Mouse (Mus musculus): ENCODE data around the gene Stk38l. TPM values are rescaled to one million over a fixed set of nuclear protein-coding genes. Genes with fewer than 3 reads are reported as not detected.
"Not testable (repeated sequence)": the region's sequence is repeated elsewhere in the genome, so short reads cannot be mapped to it uniquely, and the experiment has no call there.

Gene Stk38l
- polyA plus RNA-seq, 1 experiment, result 0.59 TPM

- Histone ChIP-seq H3K27me3 (replicated peaks) (no peaks in the 10 kb centered on the region), H3K9me3 (no peaks in the 10 kb centered on the region), H3K4me1 (peaks cover 74% of the 10 kb centered on the region), H3K36me3 (replicated peaks; ENCODE audit: low read length) (peaks cover 39% of the 10 kb centered on the region), H3K4me3 (replicated peaks) (no peak overlapping the region)
- no peak for TF ChIP-seq GATA1 (IDR thresholded peaks at IDR 0.05; ENCODE audit: borderline replicate concordance, low read length)
- no peak for TF ChIP-seq FLI1 (IDR thresholded peaks at IDR 0.05; ENCODE audit: low read length)
Measured at GRCm38 (mm10) chr6:146732232-146732631, 7.4 kb downstream of the Stk38l start.

- TF ChIP-seq FLI1 (IDR thresholded peaks at IDR 0.05; ENCODE audit: low read length), result no peak
- no peak for TF ChIP-seq GATA1 (IDR thresholded peaks at IDR 0.05; ENCODE audit: borderline replicate concordance, low read length)
Measured at GRCm38 (mm10) chr6:146732676-146733075, 7.9 kb downstream of the Stk38l start.

GRCm38 (mm10) chr6:146733554-146733953 is 8.8 kb downstream of the Stk38l start:
- Histone ChIP-seq H3K4me3 (replicated peaks) (no peak overlapping the region), H3K9me3 (no peaks in the 10 kb centered on the region), H3K36me3 (replicated peaks; ENCODE audit: low read length) (peaks cover 35% of the 10 kb centered on the region), H3K4me1 (peaks cover 71% of the 10 kb centered on the region), H3K27me3 (replicated peaks) (no peaks in the 10 kb centered on the region)
- TF ChIP-seq FLI1 (IDR thresholded peaks at IDR 0.05; ENCODE audit: low read length), result no peak
- no peak for TF ChIP-seq GATA1 (IDR thresholded peaks at IDR 0.05; ENCODE audit: borderline replicate concordance, low read length)

More at GRCm38 (mm10) chr6:146732676-146733075, 7.9 kb downstream of the Stk38l start:
- H3K36me3 ChIP-seq (replicated peaks; ENCODE audit: low read length), result peaks cover 35% of the 10 kb centered on the region
- H3K4me1 ChIP-seq, result peaks cover 73% of the 10 kb centered on the region
- no peaks in the 10 kb centered on the region for H3K27me3 ChIP-seq (replicated peaks)
- no peaks in the 10 kb centered on the region for H3K9me3 ChIP-seq
- no peak overlapping the region for H3K4me3 ChIP-seq (replicated peaks)

GRCm38 (mm10) chr6:146738889-146739288 is 14.1 kb downstream of the Stk38l start:
- Histone ChIP-seq H3K4me1 (peaks cover 84% of the 10 kb centered on the region), H3K36me3 (replicated peaks; ENCODE audit: low read length) (peaks cover 28% of the 10 kb centered on the region), H3K27me3 (replicated peaks) (no peaks in the 10 kb centered on the region), H3K4me3 (replicated peaks) (no peak overlapping the region), H3K9me3 (no peaks in the 10 kb centered on the region)
- TF ChIP-seq FLI1 (IDR thresholded peaks at IDR 0.05; ENCODE audit: low read length) (no peak), GATA1 (IDR thresholded peaks at IDR 0.05; ENCODE audit: borderline replicate concordance, low read length) (no peak)

- Histone ChIP-seq H3K36me3 (replicated peaks; ENCODE audit: low read length) (peaks cover 28% of the 10 kb centered on the region), H3K4me1 (peaks cover 84% of the 10 kb centered on the region), H3K4me3 (replicated peaks) (no peak overlapping the region), H3K27me3 (replicated peaks) (no peaks in the 10 kb centered on the region), H3K9me3 (no peaks in the 10 kb centered on the region)
- TF ChIP-seq FLI1 (IDR thresholded peaks at IDR 0.05; ENCODE audit: low read length), result no peak
- no peak for TF ChIP-seq GATA1 (IDR thresholded peaks at IDR 0.05; ENCODE audit: borderline replicate concordance, low read length)
Measured at GRCm38 (mm10) chr6:146740724-146741123, 15.9 kb downstream of the Stk38l start.

- Histone ChIP-seq H3K9me3 (no peaks in the 10 kb centered on the region), H3K36me3 (replicated peaks; ENCODE audit: low read length) (peaks cover 25% of the 10 kb centered on the region), H3K4me3 (replicated peaks) (no peak overlapping the region), H3K27me3 (replicated peaks) (no peaks in the 10 kb centered on the region), H3K4me1 (peaks cover 86% of the 10 kb centered on the region)
- TF ChIP-seq GATA1 (IDR thresholded peaks at IDR 0.05; ENCODE audit: borderline replicate concordance, low read length), result no peak
- TF ChIP-seq FLI1 (IDR thresholded peaks at IDR 0.05; ENCODE audit: low read length), result no peak
Measured at GRCm38 (mm10) chr6:146741986-146742635, 17.3 kb downstream of the Stk38l start.

GRCm38 (mm10) chr6:146744266-146744665 is 19.5 kb downstream of the Stk38l start:
- H3K27me3 ChIP-seq (replicated peaks); H3K4me3 ChIP-seq (replicated peaks); H3K9me3 ChIP-seq: not testable (repeated sequence)
- peaks cover 29% of the 10 kb centered on the region for H3K36me3 ChIP-seq (replicated peaks; ENCODE audit: low read length)
- peaks cover 87% of the 10 kb centered on the region for H3K4me1 ChIP-seq

GRCm38 (mm10) chr6:146745180-146745579 is 20.4 kb downstream of the Stk38l start:
- TF ChIP-seq FLI1 (IDR thresholded peaks at IDR 0.05; ENCODE audit: low read length) (no peak), GATA1 (IDR thresholded peaks at IDR 0.05; ENCODE audit: borderline replicate concordance, low read length) (no peak)
- H3K4me1 ChIP-seq, result peaks cover 88% of the 10 kb centered on the region
- H3K36me3 ChIP-seq (replicated peaks; ENCODE audit: low read length), result peaks cover 29% of the 10 kb centered on the region
- H3K4me3 ChIP-seq (replicated peaks), result no peak overlapping the region
- no peaks in the 10 kb centered on the region for H3K9me3 ChIP-seq
- H3K27me3 ChIP-seq (replicated peaks), result no peaks in the 10 kb centered on the region

- peaks cover 89% of the 10 kb centered on the region for H3K4me1 ChIP-seq
- no peaks in the 10 kb centered on the region for H3K27me3 ChIP-seq (replicated peaks)
- no peak overlapping the region for H3K4me3 ChIP-seq (replicated peaks)
- no peaks in the 10 kb centered on the region for H3K9me3 ChIP-seq
- TF ChIP-seq GATA1 (IDR thresholded peaks at IDR 0.05; ENCODE audit: borderline replicate concordance, low read length) (no peak), FLI1 (IDR thresholded peaks at IDR 0.05; ENCODE audit: low read length) (no peak)
- H3K36me3 ChIP-seq (replicated peaks; ENCODE audit: low read length), result peaks cover 26% of the 10 kb centered on the region
Measured at GRCm38 (mm10) chr6:146746577-146746976, 21.8 kb downstream of the Stk38l start.

- no peaks in the 10 kb centered on the region for H3K27me3 ChIP-seq (replicated peaks)
- no peaks in the 10 kb centered on the region for H3K9me3 ChIP-seq
- H3K36me3 ChIP-seq (replicated peaks; ENCODE audit: low read length), result peaks cover 26% of the 10 kb centered on the region
- H3K4me1 ChIP-seq, result peaks cover 89% of the 10 kb centered on the region
- no peak overlapping the region for H3K4me3 ChIP-seq (replicated peaks)
- TF ChIP-seq FLI1 (IDR thresholded peaks at IDR 0.05; ENCODE audit: low read length), result no peak
- no peak for TF ChIP-seq GATA1 (IDR thresholded peaks at IDR 0.05; ENCODE audit: borderline replicate concordance, low read length)
Measured at GRCm38 (mm10) chr6:146747057-146747456, 22.3 kb downstream of the Stk38l start.
